Mouse (Mus musculus): ENCODE data around the gene Epb41l3.

DNA sequence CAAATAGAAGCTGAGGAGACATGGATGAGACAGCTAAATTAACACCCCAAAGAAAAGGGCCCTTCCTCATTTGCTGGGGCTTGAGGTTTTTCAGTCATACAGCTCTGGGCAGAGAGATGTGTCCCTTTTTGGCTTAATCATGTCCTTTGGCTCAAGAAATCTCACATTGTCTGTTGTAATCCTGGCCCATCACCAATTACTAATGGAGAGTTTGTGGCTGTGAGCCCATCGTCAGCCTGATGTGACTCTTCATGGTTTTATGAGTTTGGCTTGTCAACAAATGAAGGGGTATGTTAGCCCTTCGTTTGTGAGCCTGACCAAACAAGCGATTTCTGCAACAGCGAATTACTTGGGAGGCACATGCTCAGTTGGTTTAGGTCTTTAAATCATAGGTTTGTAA lies 34.0 kb upstream of the Epb41l3 start:
- TF ChIP-seq CTCF (IDR thresholded peaks at IDR 0.05; ENCODE audit: control insufficient read depth, insufficient read depth, insufficient read length): no peak
- no peak for TF ChIP-seq MYOG (IDR thresholded peaks at IDR 0.05; ENCODE audit: control insufficient read depth, extremely low read depth, insufficient read length)
- TF ChIP-seq MAX (IDR thresholded peaks at IDR 0.05): no peak
- TF ChIP-seq USF1 (IDR thresholded peaks at IDR 0.05; ENCODE audit: low read depth): no peak
- TF ChIP-seq CEBPB (IDR thresholded peaks at IDR 0.05; ENCODE audit: low read depth): no peak
- TF ChIP-seq FOSL1 (IDR thresholded peaks at IDR 0.05; ENCODE audit: insufficient read depth, low read length, poor library complexity, severe bottlenecking): no peak
- TF ChIP-seq MYOD1 (IDR thresholded peaks at IDR 0.05; ENCODE audit: control insufficient read depth, insufficient read length, low read depth): no peak

Measured in C2C12 (cell line).